Mouse (Mus musculus) midbrain, postnatal 0 days (tissue): ENCODE data around the gene Ppp1r13b. TPM values are rescaled to one million over a fixed set of nuclear protein-coding genes. Genes with fewer than 3 reads are reported as not detected.
"Not testable (repeated sequence)": the region's sequence is repeated elsewhere in the genome, so short reads cannot be mapped to it uniquely, and the experiment has no call there.

Experiments
- ATAC-seq: fragments of 200-750 bp; cut with Nextera tagmentation; 2 replicates; pipeline ENCODE4 v1.8.0; 2017; ENCODE audit warnings: moderate number of reproducible peaks, mild to moderate bottlenecking, moderate TSS enrichment, moderate library complexity; ENCODE audit not compliant: low FRiP score
- DNase-seq: peaks from one replicate; pipeline ENCODE4 v3.0.0-alpha.2; 2015; ENCODE audit warnings: low spot score
- H3K27ac ChIP-seq: fragments of 300-500 bp; sonication (generic); 2 replicates; pipeline ENCODE4 v1.5.1; 2014; ENCODE audit warnings: low read depth, mild to moderate bottlenecking, low read length, mixed read lengths
- H3K27me3 ChIP-seq: fragments of 300-500 bp; sonication (generic); 2 replicates; pipeline ENCODE4 v1.6.1; 2014; ENCODE audit warnings: low read length, control low read depth, mixed read lengths; ENCODE audit not compliant: insufficient read depth
- H3K36me3 ChIP-seq: fragments of 300-500 bp; sonication (generic); 2 replicates; pipeline ENCODE4 v1.6.1; 2014; ENCODE audit warnings: low read length, control low read depth, mixed read lengths; ENCODE audit not compliant: insufficient read depth
- H3K4me1 ChIP-seq: fragments of 300-500 bp; sonication (generic); 2 replicates; pipeline ENCODE4 v1.6.1; 2014; ENCODE audit warnings: mild to moderate bottlenecking, control low read depth, antibody characterized with exemption, low read length, mixed read lengths; ENCODE audit not compliant: insufficient read depth
- H3K4me2 ChIP-seq: fragments of 300-500 bp; sonication (generic); 2 replicates; pipeline ENCODE4 v1.6.1; 2014; ENCODE audit warnings: low read depth, mild to moderate bottlenecking, low read length, mixed read lengths; ENCODE audit not compliant: poor library complexity, severe bottlenecking
- H3K4me3 ChIP-seq: fragments of 300-500 bp; sonication (generic); 2 replicates; pipeline ENCODE4 v1.5.1; 2014; ENCODE audit warnings: low read depth, mild to moderate bottlenecking, low read length, moderate library complexity
- H3K9ac ChIP-seq: fragments of 300-500 bp; sonication (generic); replicated peaks from 2 replicates; pipeline ENCODE4 v1.6.1; 2014; ENCODE audit warnings: mild to moderate bottlenecking, low read length, moderate library complexity, mixed read lengths; ENCODE audit not compliant: poor library complexity, severe bottlenecking
- H3K9me3 ChIP-seq: fragments of 300-500 bp; sonication (generic); 2 replicates; pipeline ENCODE4 v1.6.1; 2016; ENCODE audit warnings: low read length, control low read depth
- CTCF ChIP-seq: IDR thresholded peaks from 2 replicates; pipeline ENCODE4 v1.5.1; 2016; ENCODE audit warnings: antibody characterized with exemption, mild to moderate bottlenecking
- WGBS: fragments of 180-500 bp; shearing (Covaris S2); extraction: QIAGEN DNeasy Blood & Tissue Kit; methylation state at CpG from one replicate; pipeline ENCODE4 v1.1.7; 2014; 5-methylcytosine and 5-hydroxymethylcytosine counted together
- polyA plus RNA-seq: library from polyadenylated mRNA; unstranded; fragments of >200 nt; fragmentation: Nextera tagmentation; extraction: Ambion mirVana; gene quantifications from 2 replicates; pipeline ENCODE4 v1.2.1, GENCODE M21; 2015
- total RNA-seq: library from RNA; depleted of rRNA; stranded (reverse); fragments of >200 nt; gene quantifications from 2 replicates; pipeline ENCODE4 v1.2.3, GENCODE M21; 2014; rRNA removed

Gene Ppp1r13b
- total RNA-seq = 58.5 and 79.3 TPM in 2 replicates
- polyA plus RNA-seq = 38.5 and 47.0 TPM in 2 replicates

DNA sequence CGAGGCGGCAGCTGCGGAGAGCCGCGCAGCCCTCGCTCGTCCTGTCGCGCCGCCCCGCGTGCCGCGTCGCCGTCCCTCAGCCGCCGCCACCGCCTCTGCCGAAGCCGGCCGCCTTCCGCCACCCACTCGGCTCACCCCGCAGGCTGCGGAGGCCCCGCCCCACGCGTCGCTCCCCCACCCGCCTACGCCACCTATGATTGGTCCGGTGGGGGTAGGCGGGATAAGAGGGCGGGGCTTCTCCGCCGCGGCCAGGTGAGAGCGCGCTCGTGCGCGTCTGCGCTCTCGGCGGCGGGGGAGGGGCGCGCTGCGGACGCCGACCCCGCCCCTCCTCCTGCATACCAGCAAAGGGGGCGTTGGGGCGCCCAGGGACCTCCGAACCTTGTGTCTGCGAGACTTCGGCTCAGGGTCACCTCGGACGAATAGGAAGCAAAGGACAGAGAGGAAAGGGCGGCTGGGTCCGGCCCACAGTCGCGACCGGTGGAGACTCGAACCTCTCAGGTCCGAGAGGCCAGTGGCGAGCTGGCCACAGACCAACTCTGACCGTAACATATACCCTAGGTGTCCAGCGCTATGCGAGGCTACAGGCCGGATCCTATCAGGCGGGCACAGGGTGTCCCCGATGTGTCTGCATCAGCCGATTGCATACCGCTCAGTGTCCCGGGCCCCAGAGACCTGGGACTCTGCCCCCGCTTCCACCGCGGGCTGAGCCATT is at the start of gene Ppp1r13b:
TSS of gene Ppp1r13b (minus strand) at position 141 of the 712 bp plus-strand sequence.
- Histone ChIP-seq H3K9ac (peak within 1 kb of the TSS; percentile 90), H3K36me3 (no peaks in the 10 kb centered on the region), H3K4me1 (0 out of 2 replicates have a peak, but pooled peaks cover 3% of the 10 kb centered on the region), H3K27ac (peak within 1 kb of the TSS; percentile 96), H3K9me3 (no peaks in the 10 kb centered on the region), H3K27me3 (no peaks in the 10 kb centered on the region), H3K4me3 (peak within 1 kb of the TSS; percentile 82), H3K4me2 (peak within 1 kb of the TSS; percentile 81)
- ATAC-seq (peak; percentile 96), DNase-seq (peak; percentile 95)
- under 1% methylated on average over 67 of the region's 80 CpGs for WGBS
- TF ChIP-seq CTCF = no peak

DNA sequence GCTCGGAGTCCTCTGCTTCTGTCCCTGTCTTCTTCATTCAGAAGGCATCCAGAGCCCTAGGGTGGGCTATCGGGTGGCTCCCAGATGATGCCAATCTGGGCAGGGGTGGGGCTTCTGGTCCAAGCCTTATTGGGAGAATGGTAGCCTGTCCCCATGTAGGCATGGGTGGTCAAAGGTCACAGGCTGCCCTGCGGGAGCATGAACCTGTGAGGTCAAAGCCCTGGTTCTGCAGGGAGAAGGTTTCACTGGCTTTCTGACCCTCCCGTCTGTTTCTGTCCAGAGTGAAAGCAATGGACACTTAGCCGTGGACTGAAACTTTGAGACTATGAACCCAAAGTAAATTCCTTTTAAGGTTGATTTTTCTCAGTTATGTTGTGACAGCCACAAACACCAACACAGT is 48.3 kb upstream of the Ppp1r13b start:
- H3K4me2 ChIP-seq = no peak overlapping the region
- DNase-seq = no peak
- no peak overlapping the region for H3K4me3 ChIP-seq
- 81% methylated on average over 5 of the region's 5 CpGs for WGBS
- no peaks in the 10 kb centered on the region for H3K27me3 ChIP-seq
- H3K27ac ChIP-seq = no peak overlapping the region
- ATAC-seq = no peak
- H3K9me3 ChIP-seq = no peaks in the 10 kb centered on the region
- no peak overlapping the region for H3K9ac ChIP-seq
- H3K4me1 ChIP-seq = no peaks in the 10 kb centered on the region
- H3K36me3 ChIP-seq = peaks cover 17% of the 10 kb centered on the region
- no peak for TF ChIP-seq CTCF

GRCm38 (mm10) chr12:111951701-111952100 is 43.8 kb upstream of the Ppp1r13b start:
- H3K9ac ChIP-seq = no peak overlapping the region
- TF ChIP-seq CTCF = no peak
- ATAC-seq (no peak), DNase-seq (no peak)
- H3K27me3 ChIP-seq = no peaks in the 10 kb centered on the region
- no peak overlapping the region for H3K27ac ChIP-seq
- H3K4me2 ChIP-seq = no peak overlapping the region
- no peaks in the 10 kb centered on the region for H3K36me3 ChIP-seq
- no peak overlapping the region for H3K4me3 ChIP-seq
- WGBS = 63% methylated on average over 5 of the region's 5 CpGs
- no peaks in the 10 kb centered on the region for H3K4me1 ChIP-seq
- H3K9me3 ChIP-seq = no peaks in the 10 kb centered on the region

GRCm38 (mm10) chr12:111950486-111950885 is 42.6 kb upstream of the Ppp1r13b start:
- ATAC-seq (no peak), DNase-seq (no peak)
- TF ChIP-seq CTCF = no peak
- H3K9ac ChIP-seq = no peak overlapping the region
- 82% methylated on average over 5 of the region's 5 CpGs for WGBS
- H3K4me2 ChIP-seq = no peak overlapping the region
- H3K4me3 ChIP-seq = no peak overlapping the region
- H3K27ac ChIP-seq = no peak overlapping the region
- no peaks in the 10 kb centered on the region for H3K9me3 ChIP-seq
- H3K4me1 ChIP-seq = no peaks in the 10 kb centered on the region
- no peaks in the 10 kb centered on the region for H3K27me3 ChIP-seq
- H3K36me3 ChIP-seq = no peaks in the 10 kb centered on the region

DNA sequence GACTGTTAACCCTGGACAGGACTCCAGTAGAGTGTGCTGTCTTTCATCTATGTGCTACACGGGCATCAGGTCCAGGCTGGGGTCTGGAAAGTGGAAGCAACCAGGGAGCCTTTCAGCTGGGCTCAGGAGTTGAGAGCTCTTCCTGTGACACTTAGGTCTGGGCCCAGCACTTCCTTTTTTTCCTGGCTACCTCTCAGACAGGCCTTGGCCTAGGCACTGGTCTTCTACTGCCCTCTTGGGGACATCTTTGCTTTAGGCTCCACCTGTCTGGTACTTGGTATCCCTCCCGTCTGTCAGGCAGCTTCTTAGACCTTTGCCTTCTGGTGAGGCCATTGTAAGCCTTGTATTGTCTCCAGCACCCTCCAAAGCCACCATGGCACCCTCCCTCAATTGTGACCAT is 38.8 kb upstream of the Ppp1r13b start:
- ATAC-seq (no peak), DNase-seq (peak; percentile 69)
- Histone ChIP-seq H3K4me1 (no peaks in the 10 kb centered on the region), H3K4me2 (no peak overlapping the region), H3K9me3 (no peaks in the 10 kb centered on the region), H3K9ac (no peak overlapping the region), H3K36me3 (no peaks in the 10 kb centered on the region), H3K27me3 (no peaks in the 10 kb centered on the region), H3K27ac (no peak overlapping the region), H3K4me3 (no peak overlapping the region)
- TF ChIP-seq CTCF = peak; percentile 67
- WGBS = 39% methylated on average over 2 of the region's 2 CpGs

DNA sequence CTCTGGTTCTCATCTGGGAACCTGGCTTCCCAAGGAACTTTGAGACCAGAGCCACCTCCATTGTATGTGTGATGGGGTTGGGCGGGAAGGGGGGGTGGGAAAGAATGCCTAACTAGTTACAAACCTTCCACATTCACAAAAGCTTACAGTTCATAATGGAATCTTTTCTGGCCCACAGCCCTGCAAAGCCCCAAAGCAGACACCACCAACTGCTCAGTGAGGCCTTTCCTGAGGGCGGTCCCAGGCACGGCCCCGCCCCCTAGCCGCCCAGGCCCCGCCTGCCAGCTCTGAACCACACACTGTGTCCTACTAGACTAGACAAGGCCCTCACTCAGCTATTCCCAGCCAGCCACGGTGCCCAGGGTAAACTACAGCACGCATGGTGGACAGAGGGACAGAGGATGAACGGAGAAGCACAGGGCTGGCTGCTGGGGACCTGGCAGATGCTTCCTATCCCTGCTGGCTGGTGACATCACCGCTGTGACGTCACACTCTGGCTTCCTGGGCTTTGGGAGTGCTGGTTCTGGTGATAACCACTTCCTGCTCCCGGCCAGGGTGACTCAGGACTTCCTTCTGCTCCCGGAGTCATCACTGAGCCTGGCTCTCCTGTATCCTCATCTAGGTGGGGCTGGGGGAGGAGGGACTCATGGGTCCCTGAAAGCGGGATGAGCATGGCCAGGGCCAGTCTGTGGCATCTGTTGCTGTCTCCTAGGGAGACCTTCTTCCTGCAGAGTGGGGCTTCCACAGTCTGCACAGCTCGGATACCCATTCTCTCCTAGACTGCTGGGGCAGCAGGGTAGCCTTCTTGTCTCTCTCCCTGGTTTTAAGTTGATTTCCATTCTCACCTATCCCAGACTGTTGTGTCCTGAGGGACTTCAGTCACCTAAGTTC is 38.1 kb upstream of the Ppp1r13b start:
- H3K4me2 ChIP-seq, H3K27ac ChIP-seq, H3K4me3 ChIP-seq, H3K9ac ChIP-seq, H3K27me3 ChIP-seq, H3K4me1 ChIP-seq, H3K9me3 ChIP-seq, DNase-seq, H3K36me3 ChIP-seq: not testable (repeated sequence)
- 0 out of 2 replicates have a peak, but pooled peaks have one; percentile 52 for ATAC-seq
- WGBS = 60% methylated on average over 8 of the region's 15 CpGs
